Mouse (Mus musculus) lung, embryonic 16.5 days (tissue): ENCODE measurements at regions not wholly inside any gene's neighbourhood (a gene's known extent, or its start where the extent isn't known, plus 50 kb on each side); places are given as distances from the start of the nearest gene placed in this dataset.
A peak's percentile ranks its signal among the peaks of the same experiment; 100 is the strongest.

ENCODE experiments used
- ATAC-seq: fragments of 200-750 bp; cut with Nextera tagmentation; 2 replicates; pipeline ENCODE4 v1.8.0; 2017; ENCODE audit warnings: low read depth, mild to moderate bottlenecking, moderate library complexity
- H3K27ac ChIP-seq: fragments of 300-500 bp; sonication (generic); 2 replicates; pipeline ENCODE4 v1.5.1; 2014; ENCODE audit warnings: mild to moderate bottlenecking, control low read depth, low read length
- H3K27me3 ChIP-seq: fragments of 300-500 bp; sonication (generic); 2 replicates; pipeline ENCODE4 v1.6.1; 2014; ENCODE audit warnings: low read depth, low read length, mixed read lengths; ENCODE audit not compliant: control insufficient read depth, insufficient read depth
- H3K36me3 ChIP-seq: fragments of 300-500 bp; sonication (generic); 2 replicates; pipeline ENCODE4 v1.6.1; 2014; ENCODE audit warnings: low read length; ENCODE audit not compliant: control insufficient read depth, insufficient read depth
- H3K4me1 ChIP-seq: fragments of 300-500 bp; sonication (generic); replicated peaks from 2 replicates; pipeline ENCODE4 v1.6.1; 2014; ENCODE audit warnings: low read length, mixed read lengths; ENCODE audit not compliant: control insufficient read depth, insufficient read depth
- H3K4me2 ChIP-seq: fragments of 300-500 bp; sonication (generic); 2 replicates; pipeline ENCODE4 v1.6.1; 2014; ENCODE audit warnings: low read depth, low read length, control low read depth
- H3K4me3 ChIP-seq: fragments of 300-500 bp; sonication (generic); 2 replicates; pipeline ENCODE4 v1.5.1; 2014; ENCODE audit warnings: mild to moderate bottlenecking, low read length, control low read depth
- H3K9ac ChIP-seq: fragments of 300-500 bp; sonication (generic); 2 replicates; pipeline ENCODE4 v1.6.1; 2014; ENCODE audit warnings: low read length, control low read depth
- H3K9me3 ChIP-seq: fragments of 300-500 bp; sonication (generic); 2 replicates; pipeline ENCODE4 v1.6.1; 2016; ENCODE audit warnings: low read length; ENCODE audit not compliant: control insufficient read depth
- WGBS: fragments of 180-500 bp; shearing (Covaris S2); extraction: QIAGEN DNeasy Blood & Tissue Kit; methylation state at CpG from one replicate; pipeline ENCODE4 v1.1.7; 2014; 5-methylcytosine and 5-hydroxymethylcytosine counted together

- ATAC-seq, result no peak
- WGBS, result 94% methylated on average over 6 of the region's 6 CpGs
Observed at GRCm38 (mm10) chr4:72381742-72382141, 181.0 kb upstream of the Tle1 start.

GRCm38 (mm10) chr4:72381116-72381515, 180.4 kb upstream of the Tle1 start:
- no peak overlapping the region for H3K4me3 ChIP-seq
- WGBS, result 78% methylated on average over 3 of the region's 3 CpGs
- H3K27ac ChIP-seq, result no peak overlapping the region
- H3K9me3 ChIP-seq, result no peaks in the 10 kb centered on the region
- H3K4me1 ChIP-seq, result peaks cover 6% of the 10 kb centered on the region
- no peaks in the 10 kb centered on the region; the same call in 1 of the 2 replicates for H3K27me3 ChIP-seq
- H3K36me3 ChIP-seq, result no peaks in the 10 kb centered on the region
- no peak overlapping the region for H3K9ac ChIP-seq
- no peak overlapping the region for H3K4me2 ChIP-seq
- ATAC-seq, result no peak

More at GRCm38 (mm10) chr4:72381742-72382141, 181.0 kb upstream of the Tle1 start:
- Histone ChIP-seq H3K4me1 (peaks cover 6% of the 10 kb centered on the region), H3K4me2 (no peak overlapping the region), H3K27me3 (no peaks in the 10 kb centered on the region; the same call in 1 of the 2 replicates), H3K9ac (no peak overlapping the region), H3K27ac (no peak overlapping the region), H3K9me3 (no peaks in the 10 kb centered on the region), H3K36me3 (no peaks in the 10 kb centered on the region), H3K4me3 (no peak overlapping the region)

- Histone ChIP-seq H3K4me3 (no peak overlapping the region), H3K27ac (peak overlapping the region; percentile 41; the same call in 1 of the 2 replicates), H3K4me1 (peaks cover 6% of the 10 kb centered on the region), H3K4me2 (no peak overlapping the region), H3K9ac (no peak overlapping the region), H3K9me3 (no peaks in the 10 kb centered on the region), H3K27me3 (no peaks in the 10 kb centered on the region; the same call in 1 of the 2 replicates), H3K36me3 (no peaks in the 10 kb centered on the region)
- WGBS, result 59% methylated on average over 1 of the region's 1 CpGs
- peak; percentile 84 for ATAC-seq
Observed at GRCm38 (mm10) chr4:72379515-72379914, 178.8 kb upstream of the Tle1 start.

GRCm38 (mm10) chr4:72379011-72379410, 178.3 kb upstream of the Tle1 start:
- no peak overlapping the region for H3K4me2 ChIP-seq
- H3K27me3 ChIP-seq, result no peaks in the 10 kb centered on the region; the same call in 1 of the 2 replicates
- peak overlapping the region; percentile 41; the same call in 1 of the 2 replicates for H3K27ac ChIP-seq
- H3K9me3 ChIP-seq, result no peaks in the 10 kb centered on the region
- H3K36me3 ChIP-seq, result no peaks in the 10 kb centered on the region
- peaks cover 6% of the 10 kb centered on the region for H3K4me1 ChIP-seq
- peak; percentile 26; the same call in 1 of the 2 replicates for ATAC-seq
- no peak overlapping the region for H3K9ac ChIP-seq
- H3K4me3 ChIP-seq, result no peak overlapping the region

GRCm38 (mm10) chr4:72377520-72377919, 176.8 kb upstream of the Tle1 start:
- Histone ChIP-seq H3K36me3 (no peaks in the 10 kb centered on the region), H3K4me1 (peaks cover 6% of the 10 kb centered on the region)

GRCm38 (mm10) chr4:72351985-72352384, 151.3 kb upstream of the Tle1 start:
- H3K27me3 ChIP-seq, result no peaks in the 10 kb centered on the region
- ATAC-seq, result no peak
- no peaks in the 10 kb centered on the region for H3K4me1 ChIP-seq
- H3K9me3 ChIP-seq, result no peaks in the 10 kb centered on the region
- H3K27ac ChIP-seq, result no peak overlapping the region
- no peak overlapping the region for H3K4me3 ChIP-seq
- no peaks in the 10 kb centered on the region for H3K36me3 ChIP-seq
- H3K4me2 ChIP-seq, result no peak overlapping the region
- H3K9ac ChIP-seq, result no peak overlapping the region
- 74% methylated on average over 1 of the region's 1 CpGs for WGBS

More at GRCm38 (mm10) chr4:72377520-72377919, 176.8 kb upstream of the Tle1 start:
- WGBS, result 42% methylated on average over 1 of the region's 1 CpGs
- no peak for ATAC-seq
- no peak overlapping the region for H3K4me2 ChIP-seq
- no peaks in the 10 kb centered on the region for H3K9me3 ChIP-seq
- no peak overlapping the region for H3K9ac ChIP-seq
- H3K27ac ChIP-seq, result no peak overlapping the region
- H3K27me3 ChIP-seq, result no peaks in the 10 kb centered on the region; the same call in 1 of the 2 replicates
- H3K4me3 ChIP-seq, result no peak overlapping the region

- Histone ChIP-seq H3K27me3 (no peaks in the 10 kb centered on the region), H3K36me3 (no peaks in the 10 kb centered on the region), H3K9ac (no peak overlapping the region), H3K4me3 (no peak overlapping the region), H3K4me2 (no peak overlapping the region), H3K27ac (no peak overlapping the region), H3K9me3 (no peaks in the 10 kb centered on the region), H3K4me1 (no peaks in the 10 kb centered on the region)
- no peak for ATAC-seq
- WGBS, result 65% methylated on average over 3 of the region's 3 CpGs
Observed at GRCm38 (mm10) chr4:72331882-72332281, 131.2 kb upstream of the Tle1 start.

GRCm38 (mm10) chr4:72329026-72329390, 128.3 kb upstream of the Tle1 start:
- Histone ChIP-seq H3K9me3 (no peaks in the 10 kb centered on the region), H3K36me3 (no peaks in the 10 kb centered on the region), H3K9ac (no peak overlapping the region), H3K27ac (no peak overlapping the region), H3K4me1 (no peaks in the 10 kb centered on the region), H3K4me2 (no peak overlapping the region), H3K4me3 (no peak overlapping the region), H3K27me3 (no peaks in the 10 kb centered on the region)
- no peak for ATAC-seq

- Histone ChIP-seq H3K27ac (no peak overlapping the region), H3K4me3 (no peak overlapping the region), H3K9ac (no peak overlapping the region), H3K36me3 (no peaks in the 10 kb centered on the region), H3K4me2 (no peak overlapping the region), H3K4me1 (no peaks in the 10 kb centered on the region), H3K27me3 (no peaks in the 10 kb centered on the region), H3K9me3 (no peaks in the 10 kb centered on the region)
- ATAC-seq, result no peak
- 82% methylated on average over 2 of the region's 2 CpGs for WGBS
Observed at GRCm38 (mm10) chr4:72328282-72329025, 127.7 kb upstream of the Tle1 start.
